Mouse (Mus musculus) lung, adult 2 months (tissue): ENCODE measurements around the gene Cnksr3.

Source experiments
- CTCF ChIP-seq: fragments of 200-500 bp; IDR thresholded peaks from 2 replicates; pipeline ENCODE4 v1.5.1; 2011; ENCODE audit warnings: mild to moderate bottlenecking, low read length, control low read depth; ENCODE audit not compliant: insufficient read depth
- POLR2A ChIP-seq: fragments of 200-500 bp; IDR thresholded peaks from 2 replicates; pipeline ENCODE4 v1.6.1; 2011; ENCODE audit warnings: low read depth, mild to moderate bottlenecking, control low read depth, low read length, borderline replicate concordance; ENCODE audit errors: extremely low read depth

DNA sequence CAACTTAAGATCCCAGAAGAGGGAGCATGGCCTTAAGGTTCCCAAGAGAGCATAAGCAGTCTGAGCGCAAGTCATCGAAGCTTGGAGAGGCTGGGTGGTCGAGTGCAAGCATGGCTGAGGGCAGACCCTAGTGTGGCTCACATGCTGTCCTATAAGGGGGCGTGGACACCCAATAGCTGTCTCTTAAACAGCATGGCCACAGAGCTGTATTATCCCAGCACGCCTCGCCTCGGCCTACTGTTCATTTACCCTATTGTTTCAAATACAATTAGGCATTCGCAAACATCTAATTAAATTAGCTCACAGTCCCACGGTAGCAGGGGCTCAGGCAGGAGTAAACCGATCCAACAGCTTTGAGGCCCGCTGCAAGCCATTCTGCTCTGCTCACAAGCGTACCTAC lies 49.0 kb downstream of the Cnksr3 start:
- TF ChIP-seq CTCF (no peak), POLR2A (no peak)
